Mouse (Mus musculus): Measurements from ENCODE around the gene Tenm2. TPM values are rescaled to one million over a fixed set of nuclear protein-coding genes. Genes with fewer than 3 reads are reported as not detected.

Gene Tenm2
- total and polyA plus RNA-seq, 3 experiments = not detected

- DNase-seq (ENCODE audit: extremely low read depth) = no peak
- H3K4me2 ChIP-seq (ENCODE audit: insufficient read depth, low read depth, poor library complexity, severe bottlenecking) = no peak overlapping the region
- TF ChIP-seq SMC3 (IDR thresholded peaks at IDR 0.05; ENCODE audit: low read depth, low read length) = no peak
- no peak for TF ChIP-seq POLR2AphosphoS2 (IDR thresholded peaks at IDR 0.05; ENCODE audit: low read depth, low read length)
- no peak for TF ChIP-seq PAX5 (IDR thresholded peaks at IDR 0.05; ENCODE audit: low read length)
- no peak for TF ChIP-seq USF1 (IDR thresholded peaks at IDR 0.05; ENCODE audit: low read depth, low read length)
- no peak for TF ChIP-seq MYC (IDR thresholded peaks at IDR 0.05; ENCODE audit: low read depth, low read length)
- TF ChIP-seq ETS1 (conservative IDR thresholded peaks at IDR 0.05; ENCODE audit: low read depth, low read length) = no peak
- TF ChIP-seq RAD21 (IDR thresholded peaks at IDR 0.05; ENCODE audit: low read depth, low read length) = no peak
- TF ChIP-seq POLR2A (IDR thresholded peaks at IDR 0.05; ENCODE audit: low read depth, low read length) = no peak
- no peak for TF ChIP-seq ZMIZ1 (IDR thresholded peaks at IDR 0.05; ENCODE audit: low read depth, low read length)
- no peak for TF ChIP-seq UBTF (IDR thresholded peaks at IDR 0.05; ENCODE audit: low read depth, low read length)
- no peak for TF ChIP-seq EP300 (IDR thresholded peaks at IDR 0.05; ENCODE audit: low read length)
- TF ChIP-seq CHD1 (IDR thresholded peaks at IDR 0.05; ENCODE audit: low read depth, low read length) = no peak
- no peaks in the 10 kb centered on the region for H3K27me3 ChIP-seq (replicated peaks)
- H3K4me3 ChIP-seq (replicated peaks in 1 of 3; ENCODE audit: low read depth in 2 of 3, low read length in 2 of 3, poor library complexity in 1 of 3) = no peak overlapping the region
- H3K79me2 ChIP-seq (replicated peaks; ENCODE audit: control insufficient read depth, extremely low read depth, insufficient read depth, poor library complexity, severe bottlenecking) = no peaks in the 10 kb centered on the region
- H3K9me3 ChIP-seq (replicated peaks; ENCODE audit: low read length) = peaks cover 83% of the 10 kb centered on the region
- H3K9ac ChIP-seq (ENCODE audit: insufficient read depth, low read depth) = no peak overlapping the region
- dilution Hi-C loops (cut with MboI; ENCODE audit: extremely low pct_ligation_motif_present, extremely low pct_unique_long_range_greater_than_20kb, low sequenced_read_pairs) (no loop called here), in situ Hi-C loops (cut with MboI; ENCODE audit: low pct_ligation_motif_present, low pct_unique_long_range_greater_than_20kb, low sequenced_read_pairs) (no loop called here)
- H3K4me1 ChIP-seq (ENCODE audit: control insufficient read depth in 1 of 2, insufficient read depth in 2 of 2) = no peaks in the 10 kb centered on the region
- H3K27ac ChIP-seq (ENCODE audit: insufficient read depth, low read depth) = no peak overlapping the region
- no peaks in the 10 kb centered on the region for H3K36me3 ChIP-seq (replicated peaks in 1 of 2; ENCODE audit: control insufficient read depth in 1 of 2, insufficient read depth in 1 of 2, low read length in 1 of 2)
Measured at GRCm38 (mm10) chr11:36222071-36222470, 1013.7 kb downstream of the Tenm2 start.

GRCm38 (mm10) chr11:36221271-36221975 lies 1014.3 kb downstream of the Tenm2 start:
- Histone ChIP-seq H3K4me1 (ENCODE audit: control insufficient read depth in 1 of 2, insufficient read depth in 2 of 2) (no peaks in the 10 kb centered on the region), H3K27ac (ENCODE audit: insufficient read depth, low read depth) (no peak overlapping the region), H3K4me3 (replicated peaks in 1 of 3; ENCODE audit: low read depth in 2 of 3, low read length in 2 of 3, poor library complexity in 1 of 3) (no peak overlapping the region), H3K79me2 (replicated peaks; ENCODE audit: control insufficient read depth, extremely low read depth, insufficient read depth, poor library complexity, severe bottlenecking) (no peaks in the 10 kb centered on the region), H3K27me3 (replicated peaks) (no peaks in the 10 kb centered on the region), H3K36me3 (replicated peaks in 1 of 2; ENCODE audit: control insufficient read depth in 1 of 2, insufficient read depth in 1 of 2, low read length in 1 of 2) (no peaks in the 10 kb centered on the region), H3K9me3 (replicated peaks; ENCODE audit: low read length) (peaks cover 83% of the 10 kb centered on the region), H3K9ac (ENCODE audit: insufficient read depth, low read depth) (no peak overlapping the region), H3K4me2 (ENCODE audit: insufficient read depth, low read depth, poor library complexity, severe bottlenecking) (no peak overlapping the region)
- in situ Hi-C loops (cut with MboI; ENCODE audit: low pct_ligation_motif_present, low pct_unique_long_range_greater_than_20kb, low sequenced_read_pairs) (no loop called here), dilution Hi-C loops (cut with MboI; ENCODE audit: extremely low pct_ligation_motif_present, extremely low pct_unique_long_range_greater_than_20kb, low sequenced_read_pairs) (no loop called here)
- DNase-seq (ENCODE audit: extremely low read depth) = no peak
- TF ChIP-seq NELFE (IDR thresholded peaks at IDR 0.05; ENCODE audit: low read depth, low read length) (no peak), RAD21 (IDR thresholded peaks at IDR 0.05; ENCODE audit: low read depth, low read length) (peak; percentile 4), CTCF (conservative IDR thresholded peaks at IDR 0.05 in 1 of 2, IDR thresholded peaks at IDR 0.05 in 1 of 2; ENCODE audit: low read depth in 2 of 2, low read length in 2 of 2) (peak in 1 of 2 experiments; percentile 25; a peak in 1 of 4 replicates)

GRCm38 (mm10) chr11:36220651-36221050 lies 1015.1 kb downstream of the Tenm2 start:
- in situ Hi-C loops (cut with MboI; ENCODE audit: low pct_ligation_motif_present, low pct_unique_long_range_greater_than_20kb, low sequenced_read_pairs) (no loop called here), dilution Hi-C loops (cut with MboI; ENCODE audit: extremely low pct_ligation_motif_present, extremely low pct_unique_long_range_greater_than_20kb, low sequenced_read_pairs) (no loop called here)
- Histone ChIP-seq H3K9ac (ENCODE audit: insufficient read depth, low read depth) (no peak overlapping the region), H3K9me3 (replicated peaks; ENCODE audit: low read length) (peaks cover 83% of the 10 kb centered on the region), H3K4me3 (replicated peaks in 1 of 3; ENCODE audit: low read depth in 2 of 3, low read length in 2 of 3, poor library complexity in 1 of 3) (no peak overlapping the region), H3K36me3 (replicated peaks in 1 of 2; ENCODE audit: control insufficient read depth in 1 of 2, insufficient read depth in 1 of 2, low read length in 1 of 2) (no peaks in the 10 kb centered on the region), H3K79me2 (replicated peaks; ENCODE audit: control insufficient read depth, extremely low read depth, insufficient read depth, poor library complexity, severe bottlenecking) (no peaks in the 10 kb centered on the region), H3K27me3 (replicated peaks) (no peaks in the 10 kb centered on the region), H3K4me1 (ENCODE audit: control insufficient read depth in 1 of 2, insufficient read depth in 2 of 2) (no peaks in the 10 kb centered on the region), H3K27ac (ENCODE audit: insufficient read depth, low read depth) (no peak overlapping the region), H3K4me2 (ENCODE audit: insufficient read depth, low read depth, poor library complexity, severe bottlenecking) (no peak overlapping the region)
- DNase-seq (ENCODE audit: extremely low read depth) = no peak
- no peak for TF ChIP-seq RAD21 (IDR thresholded peaks at IDR 0.05; ENCODE audit: low read depth, low read length)
- TF ChIP-seq ZC3H11A (IDR thresholded peaks at IDR 0.05; ENCODE audit: low read depth, low read length) = no peak
- no peak for TF ChIP-seq MEF2A (IDR thresholded peaks at IDR 0.05; ENCODE audit: borderline replicate concordance, low read depth, low read length)
- TF ChIP-seq UBTF (IDR thresholded peaks at IDR 0.05; ENCODE audit: low read depth, low read length) = no peak
- no peak for TF ChIP-seq E2F4 (IDR thresholded peaks at IDR 0.05; ENCODE audit: insufficient replicate concordance, low read depth, low read length)
- TF ChIP-seq PAX5 (IDR thresholded peaks at IDR 0.05; ENCODE audit: low read length) = no peak
